Mouse (Mus musculus) forebrain, postnatal 0 days (tissue): ENCODE results near the gene Sstr2. TPM values are rescaled to one million over a fixed set of nuclear protein-coding genes. Genes with fewer than 3 reads are reported as not detected.

Experiments used
- ATAC-seq: fragments of 200-750 bp; cut with Nextera tagmentation; 2 replicates; pipeline ENCODE4 v1.8.0; 2017; ENCODE audit warnings: mild to moderate bottlenecking, moderate library complexity
- DNase-seq: peaks from one replicate; pipeline ENCODE4 v3.0.0-alpha.2; 2015
- H3K27ac ChIP-seq: fragments of 300-500 bp; sonication (generic); 2 replicates; pipeline ENCODE4 v1.5.1; 2014; ENCODE audit warnings: low read depth, mild to moderate bottlenecking, antibody characterized with exemption, low read length, moderate library complexity, mixed read lengths
- H3K27me3 ChIP-seq: fragments of 300-500 bp; sonication (generic); 2 replicates; pipeline ENCODE4 v1.6.1; 2014; ENCODE audit warnings: mild to moderate bottlenecking, low read length, mixed read lengths; ENCODE audit not compliant: insufficient read depth
- H3K36me3 ChIP-seq: fragments of 300-500 bp; sonication (generic); 2 replicates; pipeline ENCODE4 v1.6.1; 2014; ENCODE audit warnings: mild to moderate bottlenecking, moderate library complexity; ENCODE audit not compliant: insufficient read depth
- H3K4me1 ChIP-seq: fragments of 300-500 bp; sonication (generic); 2 replicates; pipeline ENCODE4 v1.6.1; 2014; ENCODE audit warnings: antibody characterized with exemption; ENCODE audit not compliant: insufficient read depth
- H3K4me2 ChIP-seq: fragments of 300-500 bp; sonication (generic); 2 replicates; pipeline ENCODE4 v1.6.1; 2014; ENCODE audit warnings: low read depth, mild to moderate bottlenecking, moderate library complexity
- H3K4me3 ChIP-seq: fragments of 300-500 bp; sonication (generic); 2 replicates; pipeline ENCODE4 v1.5.1; 2014; ENCODE audit warnings: low read depth, low read length, mixed read lengths
- H3K9ac ChIP-seq: fragments of 300-500 bp; sonication (generic); 2 replicates; pipeline ENCODE4 v1.6.1; 2014; ENCODE audit warnings: mild to moderate bottlenecking
- H3K9me3 ChIP-seq: fragments of 300-500 bp; sonication (generic); 2 replicates; pipeline ENCODE4 v1.6.1; 2016; ENCODE audit warnings: low read length
- CTCF ChIP-seq: sonication (generic); IDR thresholded peaks from 2 replicates; pipeline ENCODE4 v1.5.1; 2016; ENCODE audit warnings: antibody characterized with exemption, control low read depth, low read depth
- WGBS: fragments of 180-500 bp; shearing (Covaris S2); extraction: QIAGEN DNeasy Blood & Tissue Kit; methylation state at CpG from one replicate; pipeline ENCODE4 v1.1.7; 2014; 5-methylcytosine and 5-hydroxymethylcytosine counted together
- polyA plus RNA-seq: library from polyadenylated mRNA; unstranded; fragments of >200 nt; fragmentation: Nextera tagmentation; extraction: Ambion mirVana; gene quantifications from 2 replicates; pipeline ENCODE4 v1.2.1, GENCODE M21; 2015
- total RNA-seq: library from RNA; depleted of rRNA; stranded (reverse); fragments of >200 nt; gene quantifications from 2 replicates; pipeline ENCODE4 v1.2.3, GENCODE M21; 2014; rRNA removed

Gene Sstr2
- total RNA-seq (19.9 and 32.2 TPM in 2 replicates), polyA plus RNA-seq (23.1 and 27.1 TPM in 2 replicates)

GRCm38 (mm10) chr11:113618672-113619419 is at the start of gene Sstr2:
Sstr2 (plus strand) TSS chr11:113619342.
- Histone ChIP-seq H3K9ac (peak within 1 kb of the TSS; percentile 71), H3K4me3 (peak within 1 kb of the TSS; percentile 59), H3K36me3 (no peaks in the 10 kb centered on the region), H3K27ac (peak within 1 kb of the TSS; percentile 75), H3K27me3 (no peaks in the 10 kb centered on the region; the same call in 1 of the 2 replicates), H3K4me2 (peak within 1 kb of the TSS; percentile 93), H3K4me1 (peaks cover 5% of the 10 kb centered on the region; the same call in 1 of the 2 replicates), H3K9me3 (no peaks in the 10 kb centered on the region)
- 4% methylated on average over 53 of the region's 54 CpGs for WGBS
- DNase-seq = peak; percentile 85
- ATAC-seq = peak; percentile 82
- TF ChIP-seq CTCF = no peak

- Histone ChIP-seq H3K27ac (no peak overlapping the region), H3K4me3 (no peak overlapping the region)
Observed at GRCm38 (mm10) chr11:113571616-113572015, 47.5 kb upstream of the Sstr2 start.

GRCm38 (mm10) chr11:113572641-113573040 is 46.5 kb upstream of the Sstr2 start:
- peak; percentile 10; the same call in 1 of the 2 replicates for ATAC-seq
- Histone ChIP-seq H3K4me1 (0 out of 2 replicates have a peak, but pooled peaks cover 5% of the 10 kb centered on the region), H3K4me2 (no peak overlapping the region)

More at GRCm38 (mm10) chr11:113571616-113572015, 47.5 kb upstream of the Sstr2 start:
- TF ChIP-seq CTCF = no peak
- no peak overlapping the region for H3K9ac ChIP-seq
- DNase-seq (no peak), ATAC-seq (no peak)
- H3K9me3 ChIP-seq = no peaks in the 10 kb centered on the region
- 0 out of 2 replicates have a peak, but pooled peaks cover 5% of the 10 kb centered on the region for H3K4me1 ChIP-seq
- H3K36me3 ChIP-seq = no peaks in the 10 kb centered on the region
- no peak overlapping the region for H3K4me2 ChIP-seq
- no peaks in the 10 kb centered on the region for H3K27me3 ChIP-seq

GRCm38 (mm10) chr11:113577221-113577620 is 41.9 kb upstream of the Sstr2 start:
- DNase-seq = no peak
- no peaks in the 10 kb centered on the region for H3K9me3 ChIP-seq
- H3K27ac ChIP-seq = no peak overlapping the region
- no peak for TF ChIP-seq CTCF
- ATAC-seq = no peak
- 78% methylated on average over 4 of the region's 4 CpGs for WGBS
- no peak overlapping the region for H3K9ac ChIP-seq
- no peak overlapping the region for H3K4me2 ChIP-seq
- no peaks in the 10 kb centered on the region for H3K36me3 ChIP-seq
- no peak overlapping the region for H3K4me3 ChIP-seq
- no peaks in the 10 kb centered on the region for H3K27me3 ChIP-seq
- 0 out of 2 replicates have a peak, but pooled peaks cover 5% of the 10 kb centered on the region for H3K4me1 ChIP-seq

More at GRCm38 (mm10) chr11:113572641-113573040, 46.5 kb upstream of the Sstr2 start:
- Histone ChIP-seq H3K36me3 (no peaks in the 10 kb centered on the region), H3K9ac (no peak overlapping the region), H3K27me3 (no peaks in the 10 kb centered on the region), H3K27ac (no peak overlapping the region), H3K9me3 (no peaks in the 10 kb centered on the region), H3K4me3 (no peak overlapping the region)
- DNase-seq = no peak
- no peak for TF ChIP-seq CTCF
- WGBS = 37% methylated on average over 6 of the region's 6 CpGs

- Histone ChIP-seq H3K4me2 (no peak overlapping the region), H3K4me1 (no peaks in the 10 kb centered on the region), H3K9me3 (no peaks in the 10 kb centered on the region), H3K27ac (no peak overlapping the region), H3K9ac (no peak overlapping the region), H3K4me3 (no peak overlapping the region), H3K36me3 (no peaks in the 10 kb centered on the region), H3K27me3 (no peaks in the 10 kb centered on the region)
- TF ChIP-seq CTCF = no peak
- peak; percentile 36; the same call in 1 of the 2 replicates for ATAC-seq
- no peak for DNase-seq
- WGBS = 35% methylated on average over 11 of the region's 11 CpGs
Observed at GRCm38 (mm10) chr11:113583879-113584661, 35.1 kb upstream of the Sstr2 start.

- no peak overlapping the region for H3K4me3 ChIP-seq
- TF ChIP-seq CTCF = no peak
- H3K36me3 ChIP-seq = no peaks in the 10 kb centered on the region
- no peaks in the 10 kb centered on the region for H3K27me3 ChIP-seq
- H3K4me2 ChIP-seq = no peak overlapping the region
- DNase-seq = no peak
- H3K9me3 ChIP-seq = no peaks in the 10 kb centered on the region
- H3K9ac ChIP-seq = no peak overlapping the region
- no peak overlapping the region for H3K27ac ChIP-seq
- 43% methylated on average over 6 of the region's 6 CpGs for WGBS
- H3K4me1 ChIP-seq = no peaks in the 10 kb centered on the region
- ATAC-seq = no peak
Observed at GRCm38 (mm10) chr11:113586423-113586822, 32.7 kb upstream of the Sstr2 start.

- no peak overlapping the region for H3K4me3 ChIP-seq
- TF ChIP-seq CTCF = no peak
- no peaks in the 10 kb centered on the region for H3K27me3 ChIP-seq
- DNase-seq (no peak), ATAC-seq (no peak)
- no peaks in the 10 kb centered on the region for H3K9me3 ChIP-seq
- H3K36me3 ChIP-seq = no peaks in the 10 kb centered on the region
- H3K4me1 ChIP-seq = no peaks in the 10 kb centered on the region
- no peak overlapping the region for H3K9ac ChIP-seq
- no peak overlapping the region for H3K27ac ChIP-seq
- H3K4me2 ChIP-seq = no peak overlapping the region
- 71% methylated on average over 3 of the region's 3 CpGs for WGBS
Observed at GRCm38 (mm10) chr11:113588936-113589335, 30.2 kb upstream of the Sstr2 start.
